Mouse (Mus musculus) thymus, postnatal 4 days (tissue): Measurements from ENCODE around the gene Adam6b.
"Not testable (repeated sequence)": the region's sequence is repeated elsewhere in the genome, so short reads cannot be mapped to it uniquely, and the experiment has no call there.

Experiments
- DNase-seq: peaks from one replicate; pipeline ENCODE4 v3.0.0; 2021

The Adam6b gene

GRCm38 (mm10) chr12:113489211-113489610 lies at the start of gene Adam6b:
TSS of gene Adam6b (plus strand) at chr12:113489511.
- DNase-seq, result not testable (repeated sequence)

GRCm38 (mm10) chr12:113446061-113446460 lies 43.2 kb upstream of the Adam6b start:
- peak; percentile 26 for DNase-seq

- DNase-seq, result no peak
Observed at GRCm38 (mm10) chr12:113476164-113476563, 13.1 kb upstream of the Adam6b start.

- DNase-seq, result no peak
Observed at GRCm38 (mm10) chr12:113482147-113482546, 7.2 kb upstream of the Adam6b start.

- no peak for DNase-seq
Observed at GRCm38 (mm10) chr12:113482661-113483389, 6.5 kb upstream of the Adam6b start.

- no peak for DNase-seq
Observed at GRCm38 (mm10) chr12:113483492-113484162, 5.7 kb upstream of the Adam6b start.

- DNase-seq, result peak; percentile 46
Observed at GRCm38 (mm10) chr12:113484971-113485485, 4.3 kb upstream of the Adam6b start.

- peak; percentile 87 for DNase-seq
Observed at GRCm38 (mm10) chr12:113487693-113488092, 1.6 kb upstream of the Adam6b start.

GRCm38 (mm10) chr12:113525901-113526300 lies 36.6 kb downstream of the Adam6b start:
- no peak for DNase-seq
